Mouse (Mus musculus) midbrain, postnatal 0 days (tissue): ENCODE measurements at regions not wholly inside any gene's neighbourhood (a gene's known extent, or its start where the extent isn't known, plus 50 kb on each side); places are given as distances from the start of the nearest gene placed in this dataset.

Experiments
- ATAC-seq: fragments of 200-750 bp; cut with Nextera tagmentation; 2 replicates; pipeline ENCODE4 v1.8.0; 2017; ENCODE audit warnings: moderate number of reproducible peaks, mild to moderate bottlenecking, moderate TSS enrichment, moderate library complexity; ENCODE audit not compliant: low FRiP score
- DNase-seq: peaks from one replicate; pipeline ENCODE4 v3.0.0-alpha.2; 2015; ENCODE audit warnings: low spot score
- H3K27ac ChIP-seq: fragments of 300-500 bp; sonication (generic); 2 replicates; pipeline ENCODE4 v1.5.1; 2014; ENCODE audit warnings: low read depth, mild to moderate bottlenecking, low read length, mixed read lengths
- H3K27me3 ChIP-seq: fragments of 300-500 bp; sonication (generic); 2 replicates; pipeline ENCODE4 v1.6.1; 2014; ENCODE audit warnings: low read length, control low read depth, mixed read lengths; ENCODE audit not compliant: insufficient read depth
- H3K36me3 ChIP-seq: fragments of 300-500 bp; sonication (generic); 2 replicates; pipeline ENCODE4 v1.6.1; 2014; ENCODE audit warnings: low read length, control low read depth, mixed read lengths; ENCODE audit not compliant: insufficient read depth
- H3K4me1 ChIP-seq: fragments of 300-500 bp; sonication (generic); 2 replicates; pipeline ENCODE4 v1.6.1; 2014; ENCODE audit warnings: mild to moderate bottlenecking, control low read depth, antibody characterized with exemption, low read length, mixed read lengths; ENCODE audit not compliant: insufficient read depth
- H3K4me2 ChIP-seq: fragments of 300-500 bp; sonication (generic); 2 replicates; pipeline ENCODE4 v1.6.1; 2014; ENCODE audit warnings: low read depth, mild to moderate bottlenecking, low read length, mixed read lengths; ENCODE audit not compliant: poor library complexity, severe bottlenecking
- H3K4me3 ChIP-seq: fragments of 300-500 bp; sonication (generic); 2 replicates; pipeline ENCODE4 v1.5.1; 2014; ENCODE audit warnings: low read depth, mild to moderate bottlenecking, low read length, moderate library complexity
- H3K9ac ChIP-seq: fragments of 300-500 bp; sonication (generic); replicated peaks from 2 replicates; pipeline ENCODE4 v1.6.1; 2014; ENCODE audit warnings: mild to moderate bottlenecking, low read length, moderate library complexity, mixed read lengths; ENCODE audit not compliant: poor library complexity, severe bottlenecking
- H3K9me3 ChIP-seq: fragments of 300-500 bp; sonication (generic); 2 replicates; pipeline ENCODE4 v1.6.1; 2016; ENCODE audit warnings: low read length, control low read depth
- CTCF ChIP-seq: IDR thresholded peaks from 2 replicates; pipeline ENCODE4 v1.5.1; 2016; ENCODE audit warnings: antibody characterized with exemption, mild to moderate bottlenecking
- WGBS: fragments of 180-500 bp; shearing (Covaris S2); extraction: QIAGEN DNeasy Blood & Tissue Kit; methylation state at CpG from one replicate; pipeline ENCODE4 v1.1.7; 2014; 5-methylcytosine and 5-hydroxymethylcytosine counted together

DNA sequence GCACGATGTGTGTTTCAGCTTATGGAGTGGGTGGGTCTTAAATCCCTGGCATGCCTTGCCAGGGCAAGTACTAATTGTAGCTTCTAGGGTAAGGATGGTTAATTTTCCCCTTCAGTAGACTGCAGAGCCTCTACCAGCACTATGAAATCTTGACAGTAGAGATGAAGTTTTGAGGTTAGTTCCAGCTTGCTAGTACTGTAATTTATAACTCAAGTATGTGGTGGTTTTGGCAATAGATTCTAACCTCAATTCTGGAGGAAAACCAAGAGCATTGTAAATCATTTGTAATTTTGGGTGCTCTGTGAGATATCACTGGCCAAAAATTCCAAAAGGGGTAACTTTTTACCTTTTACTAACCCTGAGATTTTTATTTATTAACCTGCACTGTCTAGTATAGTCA is 164.3 kb upstream of the Ednrb start:
- no peak overlapping the region for H3K9ac ChIP-seq
- no peak overlapping the region for H3K4me3 ChIP-seq
- no peaks in the 10 kb centered on the region for H3K9me3 ChIP-seq
- DNase-seq (no peak), ATAC-seq (no peak)
- TF ChIP-seq CTCF, result no peak
- H3K4me2 ChIP-seq, result no peak overlapping the region
- no peaks in the 10 kb centered on the region for H3K4me1 ChIP-seq
- no peaks in the 10 kb centered on the region for H3K36me3 ChIP-seq
- no peak overlapping the region for H3K27ac ChIP-seq
- H3K27me3 ChIP-seq, result no peaks in the 10 kb centered on the region
- WGBS, result 95% methylated on average over 1 of the region's 1 CpGs

DNA sequence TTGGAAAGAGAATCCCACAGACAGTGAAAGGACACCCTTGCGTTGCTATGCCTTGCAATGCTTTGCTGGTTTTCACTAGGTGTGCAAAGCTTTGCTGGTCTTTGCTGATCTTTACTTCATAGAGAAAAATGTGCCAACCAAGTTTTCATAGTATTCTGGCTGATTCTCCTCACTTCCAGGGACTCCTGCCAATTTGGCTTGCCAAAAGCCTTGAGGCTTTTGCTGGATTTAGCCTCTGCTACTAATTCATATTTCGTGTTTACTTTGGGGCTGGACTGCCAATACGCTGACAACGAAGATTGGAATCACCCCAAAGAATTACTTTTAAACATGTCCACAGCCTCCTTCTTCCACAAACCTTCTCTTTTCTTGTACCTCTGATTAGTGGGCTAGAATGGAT is 162.2 kb upstream of the Ednrb start:
- no peak overlapping the region for H3K4me2 ChIP-seq
- H3K27me3 ChIP-seq, result no peaks in the 10 kb centered on the region
- 86% methylated on average over 4 of the region's 4 CpGs for WGBS
- H3K4me1 ChIP-seq, result no peaks in the 10 kb centered on the region
- peak; percentile 31 for DNase-seq
- no peaks in the 10 kb centered on the region for H3K9me3 ChIP-seq
- ATAC-seq, result no peak
- no peak overlapping the region for H3K9ac ChIP-seq
- no peak for TF ChIP-seq CTCF
- H3K27ac ChIP-seq, result no peak overlapping the region
- no peaks in the 10 kb centered on the region for H3K36me3 ChIP-seq
- no peak overlapping the region for H3K4me3 ChIP-seq

DNA sequence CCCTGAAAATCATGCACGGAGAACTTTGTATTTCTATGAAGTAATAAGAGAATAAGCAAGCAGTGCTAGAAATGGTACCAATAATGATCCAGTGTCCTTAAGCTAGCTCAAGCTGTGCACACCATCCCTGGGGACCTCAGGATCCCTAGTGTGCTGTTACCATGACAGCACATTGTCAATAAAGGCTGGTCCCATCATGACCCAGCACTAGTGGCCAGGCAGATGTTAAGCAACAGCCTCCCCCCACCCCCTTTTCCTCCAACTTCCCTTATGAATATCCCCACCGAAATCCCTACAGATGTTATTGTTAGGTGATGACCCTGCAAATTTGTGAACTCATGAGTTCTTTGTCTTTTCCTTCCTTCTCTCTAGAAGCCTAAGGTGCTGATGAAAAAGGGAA is 160.9 kb upstream of the Ednrb start:
- Histone ChIP-seq H3K4me2 (no peak overlapping the region), H3K4me3 (no peak overlapping the region), H3K36me3 (no peaks in the 10 kb centered on the region), H3K27me3 (no peaks in the 10 kb centered on the region), H3K9me3 (no peaks in the 10 kb centered on the region), H3K9ac (no peak overlapping the region), H3K27ac (no peak overlapping the region), H3K4me1 (no peaks in the 10 kb centered on the region)
- no peak for TF ChIP-seq CTCF
- no peak for DNase-seq
- no peak for ATAC-seq
- WGBS, result 75% methylated on average over 2 of the region's 2 CpGs

DNA sequence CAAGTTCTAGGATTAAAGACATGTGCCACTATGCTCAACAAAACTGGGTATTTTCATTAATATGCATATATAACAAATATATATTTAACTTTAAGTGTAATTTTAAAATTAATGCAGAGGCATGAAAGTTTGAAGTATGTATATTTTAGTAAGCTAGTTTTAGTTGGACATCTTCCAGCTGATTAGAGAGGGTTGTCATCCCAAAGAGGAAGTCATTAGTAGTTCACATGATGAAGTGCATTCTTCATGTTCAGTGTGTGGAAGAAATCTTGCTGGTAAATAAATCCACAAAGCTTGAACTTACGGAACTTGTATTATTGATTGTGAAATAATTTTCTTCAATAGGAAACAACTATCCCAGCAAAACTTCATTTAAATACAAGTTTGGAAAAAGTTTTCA is 158.2 kb upstream of the Ednrb start:
- Histone ChIP-seq H3K27ac (no peak overlapping the region), H3K9me3 (no peaks in the 10 kb centered on the region), H3K4me3 (no peak overlapping the region), H3K27me3 (no peaks in the 10 kb centered on the region), H3K4me1 (no peaks in the 10 kb centered on the region), H3K9ac (no peak overlapping the region), H3K36me3 (no peaks in the 10 kb centered on the region), H3K4me2 (no peak overlapping the region)
- no peak for DNase-seq
- no peak for TF ChIP-seq CTCF
- 84% methylated on average over 1 of the region's 1 CpGs for WGBS
- ATAC-seq, result no peak

DNA sequence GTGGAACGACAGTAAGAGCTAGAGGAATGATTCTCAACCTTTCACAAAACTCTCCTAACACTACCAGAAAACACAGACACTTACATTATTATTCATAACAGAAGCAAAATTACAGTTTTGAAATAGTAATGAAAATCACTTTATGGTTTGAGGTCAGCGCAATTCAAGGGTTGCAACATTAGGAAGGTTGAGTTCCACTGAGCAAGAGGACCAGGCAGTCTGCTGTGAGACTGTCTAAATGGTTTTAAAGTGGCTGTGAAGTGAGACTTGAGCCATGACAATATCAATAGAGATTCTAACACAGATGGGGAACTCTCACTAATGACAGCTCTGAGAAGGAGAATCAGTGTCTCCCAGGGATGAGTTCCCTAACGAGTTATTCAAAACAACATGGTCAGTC is 146.2 kb upstream of the Ednrb start:
- WGBS, result 90% methylated on average over 3 of the region's 3 CpGs
- H3K4me1 ChIP-seq, result no peaks in the 10 kb centered on the region
- H3K27ac ChIP-seq, result no peak overlapping the region
- no peaks in the 10 kb centered on the region for H3K27me3 ChIP-seq
- TF ChIP-seq CTCF, result no peak
- no peak overlapping the region for H3K9ac ChIP-seq
- no peak overlapping the region for H3K4me2 ChIP-seq
- no peaks in the 10 kb centered on the region for H3K9me3 ChIP-seq
- no peak overlapping the region for H3K4me3 ChIP-seq
- DNase-seq, result no peak
- H3K36me3 ChIP-seq, result no peaks in the 10 kb centered on the region
- ATAC-seq, result no peak

DNA sequence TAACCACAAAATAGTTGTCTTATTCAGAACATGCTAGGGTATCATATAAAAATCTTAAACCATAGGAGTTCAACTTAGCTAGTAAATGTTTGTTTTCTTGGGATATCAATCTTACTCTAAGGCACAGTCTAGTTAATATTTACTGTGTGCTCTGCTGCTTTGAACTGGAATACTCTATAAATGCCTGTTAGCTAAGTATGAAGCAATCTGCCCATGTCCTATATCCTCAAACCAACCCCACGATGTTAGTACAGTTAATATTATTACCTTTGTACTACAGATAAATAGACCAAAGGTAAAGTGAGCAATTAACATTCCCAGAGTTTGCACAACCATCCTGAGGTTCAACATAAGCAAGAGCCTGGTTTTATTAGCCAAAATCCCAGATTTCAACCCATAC is 145.7 kb upstream of the Ednrb start:
- Histone ChIP-seq H3K4me3 (no peak overlapping the region), H3K4me2 (no peak overlapping the region), H3K9me3 (no peaks in the 10 kb centered on the region), H3K36me3 (no peaks in the 10 kb centered on the region), H3K27ac (no peak overlapping the region), H3K4me1 (no peaks in the 10 kb centered on the region), H3K9ac (no peak overlapping the region), H3K27me3 (no peaks in the 10 kb centered on the region)
- WGBS, result 96% methylated on average over 1 of the region's 1 CpGs
- DNase-seq (no peak), ATAC-seq (no peak)
- no peak for TF ChIP-seq CTCF

DNA sequence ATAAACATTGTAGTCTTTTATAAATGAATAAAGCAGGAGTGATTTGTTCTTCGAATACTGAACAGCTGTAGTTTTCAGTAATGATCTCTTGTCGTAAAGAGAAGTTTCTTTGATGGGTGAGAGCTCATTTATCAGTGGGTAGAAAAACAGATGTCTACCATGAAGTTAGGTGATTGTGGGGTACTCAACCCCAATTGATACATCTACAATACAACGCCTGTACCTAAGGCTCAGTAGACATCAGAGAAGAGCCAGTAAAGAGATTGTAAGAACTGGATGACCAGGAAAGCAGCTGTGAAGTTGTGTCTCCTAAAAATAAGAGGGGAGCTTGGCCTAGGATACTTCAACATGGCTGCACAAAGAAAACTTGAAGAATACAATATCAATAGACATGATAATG is 143.1 kb upstream of the Ednrb start:
- Histone ChIP-seq H3K36me3 (no peaks in the 10 kb centered on the region), H3K9me3 (no peaks in the 10 kb centered on the region), H3K4me1 (no peaks in the 10 kb centered on the region), H3K4me3 (no peak overlapping the region), H3K27me3 (no peaks in the 10 kb centered on the region), H3K4me2 (no peak overlapping the region), H3K9ac (no peak overlapping the region), H3K27ac (no peak overlapping the region)
- DNase-seq (no peak), ATAC-seq (no peak)
- WGBS, result 50% methylated on average over 3 of the region's 3 CpGs
- no peak for TF ChIP-seq CTCF
